Mouse (Mus musculus) testis, adult 2 months (tissue): ENCODE measurements around the gene Clptm1. TPM values are rescaled to one million over a fixed set of nuclear protein-coding genes. Genes with fewer than 3 reads are reported as not detected.

Source experiments
- H3K27ac ChIP-seq: fragments of 200-500 bp; 2 replicates; pipeline ENCODE4 v1.5.1; 2012; ENCODE audit warnings: low read depth, low read length; ENCODE audit not compliant: control insufficient read depth, insufficient read depth
- H3K27me3 ChIP-seq: fragments of 200-500 bp; 2 replicates; pipeline ENCODE4 v1.6.1; 2012; ENCODE audit warnings: mild to moderate bottlenecking, low read length, moderate library complexity; ENCODE audit not compliant: control insufficient read depth, insufficient read depth
- H3K36me3 ChIP-seq: fragments of 200-500 bp; 2 replicates; pipeline ENCODE4 v1.6.1; 2012; ENCODE audit warnings: mild to moderate bottlenecking, low read length; ENCODE audit not compliant: control insufficient read depth, insufficient read depth
- H3K4me1 ChIP-seq: fragments of 200-500 bp; 2 replicates; pipeline ENCODE4 v1.6.1; 2012; ENCODE audit warnings: low read length; ENCODE audit not compliant: control insufficient read depth, insufficient read depth
- H3K4me3 ChIP-seq: fragments of 200-500 bp; 2 replicates; pipeline ENCODE4 v1.5.1; 2012; ENCODE audit warnings: low read depth, mild to moderate bottlenecking, low read length, moderate library complexity, mixed read lengths; ENCODE audit not compliant: control insufficient read depth
- CTCF ChIP-seq: fragments of 200-500 bp; IDR thresholded peaks from 2 replicates; pipeline ENCODE4 v1.5.1; 2012; ENCODE audit warnings: low read depth, mild to moderate bottlenecking, inconsistent platforms, low read length, moderate library complexity; ENCODE audit not compliant: control insufficient read depth, insufficient read depth, insufficient replicate concordance
- POLR2A ChIP-seq: fragments of 200-500 bp; IDR thresholded peaks from 2 replicates; pipeline ENCODE4 v1.6.1; 2012; ENCODE audit warnings: low read depth, mild to moderate bottlenecking, inconsistent platforms, low read length, moderate library complexity; ENCODE audit not compliant: control insufficient read depth
- polyA plus RNA-seq: library from polyadenylated mRNA; depleted of rRNA; stranded (reverse); fragments of >200 nt; gene quantifications from 2 replicates; pipeline ENCODE4 v1.2.3, GENCODE M21; 2012

Clptm1 gene
- polyA plus RNA-seq, 1 experiment = 85.6 TPM

DNA sequence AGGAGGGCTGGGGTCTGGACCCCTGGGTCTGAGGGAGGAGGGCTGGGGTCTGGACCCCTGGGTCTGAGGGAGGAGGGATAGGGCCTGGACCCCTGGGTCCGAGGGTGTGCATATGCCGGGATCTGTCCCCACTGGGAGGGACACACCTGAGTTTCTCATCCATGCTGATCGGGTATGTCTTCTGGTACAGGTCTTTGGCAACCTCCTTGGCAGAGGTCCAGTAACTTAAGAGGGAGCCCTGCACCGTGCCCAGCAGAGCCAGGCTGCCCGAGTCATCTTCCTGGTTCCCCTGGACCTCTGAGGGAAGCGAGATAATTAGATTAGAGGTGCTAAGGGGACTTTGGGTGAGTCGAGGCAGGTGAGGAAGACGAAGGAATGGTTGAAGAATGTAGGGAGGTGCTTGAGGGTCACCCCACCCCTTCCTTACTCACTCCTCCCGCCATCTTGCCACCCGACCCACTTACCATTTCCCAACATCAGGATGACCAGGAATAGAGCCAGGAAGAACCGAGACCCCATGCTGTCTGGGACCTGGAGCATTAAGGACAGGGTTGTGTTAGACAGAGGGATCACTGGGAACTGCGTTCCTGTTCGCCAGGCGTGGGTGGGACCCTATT is 8.4 kb upstream of the Clptm1 start:
- Histone ChIP-seq H3K4me3 (no peak overlapping the region), H3K4me1 (peaks cover 3% of the 10 kb centered on the region), H3K27ac (no peak overlapping the region), H3K36me3 (no peaks in the 10 kb centered on the region), H3K27me3 (no peaks in the 10 kb centered on the region)
- TF ChIP-seq CTCF (no peak), POLR2A (no peak)

DNA sequence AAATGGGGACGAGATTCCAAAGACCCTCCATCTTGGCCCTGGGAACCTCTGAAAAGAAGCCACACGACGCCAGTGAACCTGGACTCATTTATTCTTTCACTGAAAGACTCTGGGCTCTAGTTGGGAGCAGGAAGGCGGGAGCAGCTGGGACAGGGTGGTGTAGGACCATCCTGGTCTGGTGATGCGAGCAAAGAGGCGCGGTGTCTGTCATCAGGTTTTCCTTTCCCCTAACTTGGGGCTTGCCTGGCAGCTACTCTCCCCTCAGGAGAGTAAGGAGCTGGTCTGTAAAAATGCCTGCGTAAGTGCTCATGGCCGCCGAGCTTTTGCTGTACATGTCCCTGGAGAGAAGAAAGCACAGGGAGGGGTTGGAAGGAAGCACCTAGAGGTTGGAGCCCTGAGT is 6.7 kb upstream of the Clptm1 start:
- Histone ChIP-seq H3K4me3 (no peak overlapping the region), H3K36me3 (no peaks in the 10 kb centered on the region), H3K27ac (no peak overlapping the region), H3K4me1 (peaks cover 3% of the 10 kb centered on the region), H3K27me3 (no peaks in the 10 kb centered on the region)
- TF ChIP-seq CTCF (no peak), POLR2A (no peak)

DNA sequence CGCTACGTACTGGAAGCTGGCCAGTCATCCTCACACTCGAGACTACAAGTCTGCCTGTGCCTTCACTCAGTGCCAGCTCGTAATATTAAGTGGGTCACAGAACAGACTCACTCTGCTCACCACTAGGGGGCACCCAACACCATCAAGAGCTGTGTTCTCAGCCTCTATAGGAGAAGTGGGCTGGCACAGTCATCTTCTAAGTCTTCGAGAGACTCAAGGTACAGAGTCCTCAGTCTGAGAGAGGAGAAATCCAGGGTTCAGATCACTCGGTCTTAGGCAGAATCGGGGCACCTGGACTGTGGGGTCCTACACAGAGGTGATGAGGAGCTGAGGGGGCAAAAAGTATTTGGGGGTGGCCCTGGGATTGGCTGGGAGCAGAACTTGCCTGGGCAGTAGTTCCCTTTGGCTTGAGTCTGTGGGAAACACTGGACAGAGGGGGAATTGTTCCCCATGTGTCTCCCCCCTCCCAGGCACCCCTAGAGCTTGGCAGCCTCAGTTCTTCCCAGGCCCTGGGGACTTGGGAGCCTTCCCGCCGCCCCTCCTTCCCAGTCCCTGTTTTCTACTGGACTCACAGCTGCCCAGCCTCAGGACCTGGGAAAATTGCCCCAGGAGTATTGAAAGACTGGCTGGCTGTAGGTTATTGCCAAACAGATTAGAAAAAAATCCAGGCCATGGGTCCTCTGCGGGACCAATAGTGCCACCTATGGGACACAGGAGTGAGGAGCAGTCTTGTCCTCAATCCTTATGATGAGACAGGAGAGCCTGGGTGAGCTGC is 4.3 kb upstream of the Clptm1 start:
- Histone ChIP-seq H3K4me1 (peaks cover 7% of the 10 kb centered on the region), H3K36me3 (no peaks in the 10 kb centered on the region), H3K4me3 (no peak overlapping the region), H3K27ac (no peak overlapping the region), H3K27me3 (no peaks in the 10 kb centered on the region)
- TF ChIP-seq POLR2A (no peak), CTCF (peak; percentile 77; the same call in 1 of the 2 replicates)

DNA sequence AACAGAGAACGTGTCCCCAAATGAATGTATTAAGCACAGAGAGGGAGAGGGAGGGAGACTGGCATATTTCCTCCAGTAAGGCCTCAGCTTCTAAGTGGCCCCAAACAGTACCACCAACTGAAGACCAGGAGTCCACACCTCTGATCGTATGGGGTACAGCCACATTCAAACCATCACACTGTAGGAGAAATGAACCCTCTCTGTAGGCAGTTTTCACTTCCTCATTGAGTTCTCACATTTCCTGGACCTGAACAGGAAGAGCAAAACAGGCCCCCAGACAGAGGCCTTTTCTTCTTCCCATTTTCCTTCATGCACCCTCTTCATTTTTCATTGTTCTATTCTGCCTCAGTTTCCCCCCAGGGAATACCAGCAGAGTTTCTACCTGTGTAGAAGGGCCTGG is 2.6 kb upstream of the Clptm1 start:
- no peaks in the 10 kb centered on the region for H3K27me3 ChIP-seq
- no peak overlapping the region for H3K4me3 ChIP-seq
- no peak for TF ChIP-seq POLR2A
- no peak overlapping the region for H3K27ac ChIP-seq
- no peaks in the 10 kb centered on the region for H3K36me3 ChIP-seq
- peaks cover 12% of the 10 kb centered on the region for H3K4me1 ChIP-seq

DNA sequence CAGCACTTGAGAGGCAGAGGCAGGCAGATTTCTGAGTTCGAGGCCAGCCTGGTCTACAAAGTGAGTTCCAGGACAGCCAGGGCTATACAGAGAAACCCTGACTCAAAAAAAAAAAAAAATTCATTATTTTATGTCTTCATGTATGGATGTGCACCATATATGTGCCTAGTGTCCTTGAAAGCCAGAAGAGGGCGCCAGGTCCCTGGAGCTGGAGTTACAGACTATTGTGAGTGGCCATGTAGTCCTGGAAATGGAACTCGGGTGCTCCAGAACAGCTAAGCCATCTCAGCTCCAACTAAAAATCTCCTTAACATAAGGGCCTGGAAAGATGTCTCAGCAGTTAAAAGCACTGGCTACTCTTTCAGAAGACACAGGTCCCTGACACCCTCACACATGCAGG is 1.9 kb upstream of the Clptm1 start:
- Histone ChIP-seq H3K36me3 (no peaks in the 10 kb centered on the region), H3K4me3 (no peak overlapping the region)
- no peak for TF ChIP-seq POLR2A
- no peak for TF ChIP-seq CTCF

DNA sequence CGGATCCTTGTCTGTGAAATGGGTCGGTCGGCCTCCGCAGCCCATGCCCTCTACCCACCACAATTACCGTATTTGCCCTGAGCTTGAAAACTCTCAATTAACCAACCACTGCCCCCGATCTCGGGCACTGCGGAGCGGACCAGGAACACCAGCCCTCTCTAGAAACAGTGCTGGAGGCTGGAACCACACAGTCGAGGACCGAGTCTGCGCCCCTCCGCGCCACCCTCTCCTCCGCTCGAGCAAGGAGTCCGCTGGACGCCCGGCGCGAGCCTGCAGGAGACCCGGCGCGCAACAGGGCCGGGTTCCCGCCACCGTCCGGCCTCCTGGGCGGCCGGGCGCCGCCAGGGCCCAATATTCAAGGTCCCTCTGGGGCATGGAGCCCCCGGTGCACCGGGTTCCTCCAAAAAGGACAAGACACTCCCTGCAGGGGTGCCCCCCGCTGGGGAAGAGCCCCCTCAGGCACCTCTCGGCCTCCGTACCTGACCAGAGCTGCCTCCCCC is 328 bp downstream of the Clptm1 start:
- Histone ChIP-seq H3K36me3 (no peaks in the 10 kb centered on the region), H3K27ac (peak overlapping the region; percentile 73), H3K4me1 (peaks cover 12% of the 10 kb centered on the region), H3K4me3 (peak overlapping the region; percentile 92), H3K27me3 (no peaks in the 10 kb centered on the region)
- TF ChIP-seq POLR2A = no peak
- TF ChIP-seq CTCF = no peak

More for the DNA sequence above, 1.9 kb upstream of the Clptm1 start:
- Histone ChIP-seq H3K4me1 (peaks cover 12% of the 10 kb centered on the region), H3K27me3 (no peaks in the 10 kb centered on the region), H3K27ac (no peak overlapping the region)

DNA sequence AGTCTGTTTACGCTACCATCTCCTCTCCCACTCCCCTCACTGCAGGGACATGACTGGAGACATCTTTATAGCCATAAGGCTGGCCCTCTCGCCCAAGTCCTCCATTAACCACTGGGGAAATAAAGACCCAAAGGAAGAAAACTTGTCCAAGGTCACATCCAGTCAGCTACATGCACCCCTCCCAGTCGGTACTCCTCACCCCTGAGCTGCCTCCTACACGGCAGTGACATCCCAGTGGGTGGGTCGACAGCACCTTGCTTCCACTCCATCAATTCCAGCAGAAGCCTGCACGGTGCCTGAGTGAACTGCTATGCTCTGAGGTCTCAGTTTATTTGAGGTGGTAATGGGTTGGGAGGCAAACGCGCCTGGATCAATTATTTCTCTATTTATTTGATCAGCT is 893 bp downstream of the Clptm1 start:
- no peaks in the 10 kb centered on the region for H3K36me3 ChIP-seq
- no peak for TF ChIP-seq CTCF
- no peak for TF ChIP-seq POLR2A
- H3K27me3 ChIP-seq = no peaks in the 10 kb centered on the region
- peak overlapping the region; percentile 92 for H3K4me3 ChIP-seq
- peak overlapping the region; percentile 73; the same call in 1 of the 2 replicates for H3K27ac ChIP-seq
- H3K4me1 ChIP-seq = peaks cover 9% of the 10 kb centered on the region
